Mouse (Mus musculus): ENCODE measurements around the gene Nlrp10. TPM values are rescaled to one million over a fixed set of nuclear protein-coding genes. Genes with fewer than 3 reads are reported as not detected.

The Nlrp10 gene
- polyA plus RNA-seq, 1 experiment from 2014 or later: 0.04 TPM

- peaks cover 52% of the 10 kb centered on the region for H3K36me3 ChIP-seq
- H3K4me3 ChIP-seq: no peak overlapping the region
- H3K27me3 ChIP-seq: peaks cover 4% of the 10 kb centered on the region; the same call in 1 of the 2 replicates
- no peak; the same call in 1 of the 2 replicates for ATAC-seq (ENCODE audit: insufficient number of reproducible peaks, insufficient read depth, low FRiP score, low TSS enrichment)
- no peaks in the 10 kb centered on the region for H3K4me1 ChIP-seq
- H3K9me3 ChIP-seq: no peaks in the 10 kb centered on the region
- H3K9ac ChIP-seq: no peak overlapping the region
- WGBS: 7% methylated on average over 2 of the region's 2 CpGs
- no peak overlapping the region for H3K27ac ChIP-seq
- H3K4me2 ChIP-seq (replicated peaks): no peak overlapping the region
These were observed 14.0 kb upstream of the Nlrp10 start for GRCm38 (mm10) chr7:108944002-108944401.

GRCm38 (mm10) chr7:108941466-108941865, 11.5 kb upstream of the Nlrp10 start:
- Histone ChIP-seq H3K4me3 (no peak overlapping the region), H3K36me3 (peaks cover 74% of the 10 kb centered on the region)
- ATAC-seq (ENCODE audit: insufficient number of reproducible peaks, insufficient read depth, low FRiP score, low TSS enrichment): no peak

GRCm38 (mm10) chr7:108936591-108936990, 6.6 kb upstream of the Nlrp10 start:
- peaks cover 58% of the 10 kb centered on the region for H3K36me3 ChIP-seq
- no peak overlapping the region for H3K27ac ChIP-seq
- no peak for ATAC-seq (ENCODE audit: insufficient number of reproducible peaks, insufficient read depth, low FRiP score, low TSS enrichment)
- no peaks in the 10 kb centered on the region for H3K27me3 ChIP-seq
- no peak overlapping the region for H3K9ac ChIP-seq
- H3K9me3 ChIP-seq: no peaks in the 10 kb centered on the region
- H3K4me2 ChIP-seq (replicated peaks): no peak overlapping the region
- H3K4me1 ChIP-seq: peaks cover 12% of the 10 kb centered on the region
- no peak overlapping the region for H3K4me3 ChIP-seq
- 90% methylated on average over 4 of the region's 4 CpGs for WGBS

More at GRCm38 (mm10) chr7:108941466-108941865, 11.5 kb upstream of the Nlrp10 start:
- WGBS: 93% methylated on average over 9 of the region's 9 CpGs
- Histone ChIP-seq H3K9ac (no peak overlapping the region), H3K4me1 (no peaks in the 10 kb centered on the region), H3K27me3 (no peaks in the 10 kb centered on the region), H3K9me3 (no peaks in the 10 kb centered on the region), H3K4me2 (replicated peaks) (no peak overlapping the region), H3K27ac (no peak overlapping the region)

GRCm38 (mm10) chr7:108935411-108935810, 5.4 kb upstream of the Nlrp10 start:
- ATAC-seq (ENCODE audit: insufficient number of reproducible peaks, insufficient read depth, low FRiP score, low TSS enrichment): no peak

GRCm38 (mm10) chr7:108934836-108935235, 4.9 kb upstream of the Nlrp10 start:
- peaks cover 40% of the 10 kb centered on the region for H3K36me3 ChIP-seq

More at GRCm38 (mm10) chr7:108935411-108935810, 5.4 kb upstream of the Nlrp10 start:
- peak overlapping the region; percentile 94 for H3K9ac ChIP-seq
- H3K36me3 ChIP-seq: peaks cover 46% of the 10 kb centered on the region
- peaks cover 12% of the 10 kb centered on the region for H3K4me1 ChIP-seq
- no peaks in the 10 kb centered on the region for H3K27me3 ChIP-seq
- peak overlapping the region; percentile 66 for H3K4me2 ChIP-seq (replicated peaks)
- H3K27ac ChIP-seq: no peak overlapping the region
- peak overlapping the region; percentile 97 for H3K4me3 ChIP-seq
- H3K9me3 ChIP-seq: no peaks in the 10 kb centered on the region
- WGBS: 80% methylated on average over 7 of the region's 7 CpGs

GRCm38 (mm10) chr7:108933794-108934731, 4.1 kb upstream of the Nlrp10 start, which contains the start of gene Eif3f:
Gene Eif3f (plus strand): TSS chr7:108934417.
- no peaks in the 10 kb centered on the region for H3K9me3 ChIP-seq
- H3K9ac ChIP-seq: peak within 1 kb of the TSS; percentile 94
- peaks cover 33% of the 10 kb centered on the region for H3K36me3 ChIP-seq
- peak within 1 kb of the TSS; percentile 80 for H3K27ac ChIP-seq
- H3K4me2 ChIP-seq (replicated peaks): peak within 1 kb of the TSS; percentile 66
- peak within 1 kb of the TSS; percentile 97 for H3K4me3 ChIP-seq
- ATAC-seq (ENCODE audit: insufficient number of reproducible peaks, insufficient read depth, low FRiP score, low TSS enrichment): peak; percentile 95
- H3K27me3 ChIP-seq: no peaks in the 10 kb centered on the region
- H3K4me1 ChIP-seq: peaks cover 12% of the 10 kb centered on the region
- 2% methylated on average over 50 of the region's 50 CpGs for WGBS

More at GRCm38 (mm10) chr7:108934836-108935235, 4.9 kb upstream of the Nlrp10 start:
- ATAC-seq (ENCODE audit: insufficient number of reproducible peaks, insufficient read depth, low FRiP score, low TSS enrichment): no peak
- no peaks in the 10 kb centered on the region for H3K27me3 ChIP-seq
- H3K9ac ChIP-seq: peak overlapping the region; percentile 94
- peaks cover 12% of the 10 kb centered on the region for H3K4me1 ChIP-seq
- peak overlapping the region; percentile 97 for H3K4me3 ChIP-seq
- H3K27ac ChIP-seq: no peak overlapping the region
- peak overlapping the region; percentile 66 for H3K4me2 ChIP-seq (replicated peaks)
- 6% methylated on average over 8 of the region's 8 CpGs for WGBS
- no peaks in the 10 kb centered on the region for H3K9me3 ChIP-seq

- ATAC-seq (ENCODE audit: insufficient number of reproducible peaks, insufficient read depth, low FRiP score, low TSS enrichment): no peak
- H3K27me3 ChIP-seq: no peaks in the 10 kb centered on the region
- no peaks in the 10 kb centered on the region for H3K9me3 ChIP-seq
- 72% methylated on average over 11 of the region's 11 CpGs for WGBS
- no peak overlapping the region for H3K9ac ChIP-seq
- H3K4me1 ChIP-seq: no peaks in the 10 kb centered on the region
- H3K27ac ChIP-seq: no peak overlapping the region
- no peaks in the 10 kb centered on the region for H3K36me3 ChIP-seq
- no peak overlapping the region for H3K4me2 ChIP-seq (replicated peaks)
- no peak overlapping the region for H3K4me3 ChIP-seq
These were observed 1.4 kb downstream of the Nlrp10 start for GRCm38 (mm10) chr7:108928280-108929188.

GRCm38 (mm10) chr7:108927043-108927442, 2.9 kb downstream of the Nlrp10 start:
- WGBS: 81% methylated on average over 4 of the region's 4 CpGs
- H3K27ac ChIP-seq: no peak overlapping the region
- H3K27me3 ChIP-seq: no peaks in the 10 kb centered on the region
- H3K4me1 ChIP-seq: no peaks in the 10 kb centered on the region
- no peaks in the 10 kb centered on the region for H3K9me3 ChIP-seq
- H3K9ac ChIP-seq: no peak overlapping the region
- no peak overlapping the region for H3K4me2 ChIP-seq (replicated peaks)
- no peak overlapping the region for H3K4me3 ChIP-seq
- ATAC-seq (ENCODE audit: insufficient number of reproducible peaks, insufficient read depth, low FRiP score, low TSS enrichment): no peak
- H3K36me3 ChIP-seq: no peaks in the 10 kb centered on the region

GRCm38 (mm10) chr7:108903969-108904368, 26.0 kb downstream of the Nlrp10 start:
- 66% methylated on average over 2 of the region's 2 CpGs for WGBS
- Histone ChIP-seq H3K36me3 (no peaks in the 10 kb centered on the region), H3K9me3 (no peaks in the 10 kb centered on the region), H3K4me2 (replicated peaks) (no peak overlapping the region), H3K9ac (no peak overlapping the region), H3K27ac (no peak overlapping the region), H3K4me3 (no peak overlapping the region), H3K27me3 (no peaks in the 10 kb centered on the region), H3K4me1 (no peaks in the 10 kb centered on the region)
- ATAC-seq (ENCODE audit: insufficient number of reproducible peaks, insufficient read depth, low FRiP score, low TSS enrichment): no peak

- no peaks in the 10 kb centered on the region for H3K36me3 ChIP-seq
- H3K4me1 ChIP-seq: no peaks in the 10 kb centered on the region
- WGBS: 88% methylated on average over 5 of the region's 5 CpGs
- H3K4me3 ChIP-seq: no peak within 1 kb of the TSS
- H3K4me2 ChIP-seq (replicated peaks): no peak within 1 kb of the TSS
- no peaks in the 10 kb centered on the region for H3K27me3 ChIP-seq
- no peak within 1 kb of the TSS for H3K27ac ChIP-seq
- no peaks in the 10 kb centered on the region for H3K9me3 ChIP-seq
- H3K9ac ChIP-seq: no peak within 1 kb of the TSS
- ATAC-seq (ENCODE audit: insufficient number of reproducible peaks, insufficient read depth, low FRiP score, low TSS enrichment): no peak
These were observed 35.7 kb downstream of the Nlrp10 start, which contains the start of gene Olfr519 for GRCm38 (mm10) chr7:108894320-108894719. Gene Olfr519 (minus strand): TSS chr7:108894420.

- H3K4me1 ChIP-seq: no peaks in the 10 kb centered on the region
- no peak for ATAC-seq (ENCODE audit: insufficient number of reproducible peaks, insufficient read depth, low FRiP score, low TSS enrichment)
- no peaks in the 10 kb centered on the region for H3K36me3 ChIP-seq
- no peaks in the 10 kb centered on the region for H3K27me3 ChIP-seq
- no peak within 1 kb of the TSS for H3K27ac ChIP-seq
- H3K9ac ChIP-seq: no peak within 1 kb of the TSS
- H3K9me3 ChIP-seq: no peaks in the 10 kb centered on the region
- 79% methylated on average over 4 of the region's 4 CpGs for WGBS
- no peak within 1 kb of the TSS for H3K4me3 ChIP-seq
- H3K4me2 ChIP-seq (replicated peaks): no peak within 1 kb of the TSS
These were observed 45.1 kb downstream of the Nlrp10 start, which contains the start of gene Olfr518 for GRCm38 (mm10) chr7:108884906-108885305. Gene Olfr518 (minus strand): TSS chr7:108885006.
